Mouse (Mus musculus) effector memory CD4-positive, alpha-beta T cell, adult 5 months (primary cell): ENCODE measurements around the gene Agpat4. TPM values are rescaled to one million over a fixed set of nuclear protein-coding genes. Genes with fewer than 3 reads are reported as not detected.

Experiments used
- polyA plus RNA-seq: library from polyadenylated mRNA; unstranded; fragments of 100-300 nt; shearing (Covaris generic); gene quantifications from one replicate; pipeline ENCODE4 v1.2.1, GENCODE M21; 2017

Agpat4 gene
- polyA plus RNA-seq = 11.7 TPM

DNA sequence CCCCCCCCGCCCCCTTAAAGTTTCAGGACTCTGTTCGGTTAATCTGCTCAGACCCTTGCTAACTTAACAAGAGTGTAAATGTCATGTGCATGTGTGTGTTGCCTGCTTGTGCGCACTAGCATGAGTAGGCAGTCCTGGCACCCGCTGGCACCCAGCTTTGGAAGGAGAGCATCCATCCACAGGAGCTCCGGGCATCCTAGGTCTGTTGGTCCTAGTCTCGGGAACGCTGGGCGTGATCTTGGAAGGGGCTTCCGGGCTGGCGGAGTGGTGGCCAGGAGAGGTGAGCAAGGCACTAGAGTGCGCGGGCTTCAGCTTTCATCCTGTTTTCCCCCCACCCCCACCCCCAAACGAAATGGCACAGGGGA is at the start of gene Agpat4:
Agpat4 (plus strand) TSS at position 144 of the 365 bp plus-strand sequence.

Other genes with a start within 250 kb of the Agpat4 start
- gene Map3k4, start 200.1 kb downstream of the Agpat4 start, polyA plus RNA-seq = 38.7 TPM